Mouse (Mus musculus): ENCODE data around the gene L3mbtl1.

DNA sequence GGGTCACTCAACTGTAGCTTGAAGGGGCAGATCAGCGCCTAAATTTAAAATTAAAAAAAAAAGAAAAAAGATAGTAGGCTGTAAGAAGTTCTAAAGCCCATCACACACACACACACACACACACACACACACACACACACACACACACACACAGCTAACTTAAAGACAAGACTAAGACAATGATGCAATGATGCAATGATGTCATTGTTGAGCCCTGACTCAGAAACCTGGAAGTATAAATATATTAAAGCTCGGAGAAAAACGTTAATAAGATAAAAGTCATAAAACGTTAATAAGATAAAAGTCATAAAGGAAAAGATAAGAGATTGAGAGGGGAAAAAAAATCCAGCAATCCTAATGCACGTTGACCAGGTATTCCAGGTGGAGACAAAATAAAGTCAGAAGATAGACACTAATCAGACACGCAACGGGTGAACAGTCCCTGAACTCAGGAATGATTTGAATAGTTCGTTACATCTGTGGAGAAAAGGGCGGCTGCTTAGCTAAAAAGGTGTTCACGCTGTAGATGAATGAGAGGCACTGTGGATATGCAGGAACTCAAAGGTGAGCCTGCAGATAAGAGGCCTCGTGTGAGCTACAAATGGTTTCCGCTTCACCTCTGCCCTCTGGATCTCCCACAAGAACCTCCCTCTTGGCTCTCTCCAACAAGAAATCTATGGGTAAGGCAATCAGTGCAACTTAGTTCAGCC lies 43.2 kb upstream of the L3mbtl1 start:
- TF ChIP-seq CTCF (IDR thresholded peaks at IDR 0.05; ENCODE audit: control insufficient read depth, insufficient read depth, insufficient read length) (no peak), USF1 (IDR thresholded peaks at IDR 0.05; ENCODE audit: low read depth) (no peak), MYOG (IDR thresholded peaks at IDR 0.05; ENCODE audit: control insufficient read depth, extremely low read depth, insufficient read length) (no peak), MYOD1 (IDR thresholded peaks at IDR 0.05; ENCODE audit: control insufficient read depth, insufficient read length, low read depth) (no peak), MAX (IDR thresholded peaks at IDR 0.05) (no peak), CEBPB (IDR thresholded peaks at IDR 0.05; ENCODE audit: low read depth) (no peak)

Measured in C2C12 (cell line).